Mouse (Mus musculus): ENCODE data around the gene Tmem102. TPM values are rescaled to one million over a fixed set of nuclear protein-coding genes. Genes with fewer than 3 reads are reported as not detected.
A peak's percentile ranks its signal among the peaks of the same experiment; 100 is the strongest.

Gene Tmem102
- polyA plus RNA-seq, 1 experiment from 2014 or later, result 22.9 TPM

DNA sequence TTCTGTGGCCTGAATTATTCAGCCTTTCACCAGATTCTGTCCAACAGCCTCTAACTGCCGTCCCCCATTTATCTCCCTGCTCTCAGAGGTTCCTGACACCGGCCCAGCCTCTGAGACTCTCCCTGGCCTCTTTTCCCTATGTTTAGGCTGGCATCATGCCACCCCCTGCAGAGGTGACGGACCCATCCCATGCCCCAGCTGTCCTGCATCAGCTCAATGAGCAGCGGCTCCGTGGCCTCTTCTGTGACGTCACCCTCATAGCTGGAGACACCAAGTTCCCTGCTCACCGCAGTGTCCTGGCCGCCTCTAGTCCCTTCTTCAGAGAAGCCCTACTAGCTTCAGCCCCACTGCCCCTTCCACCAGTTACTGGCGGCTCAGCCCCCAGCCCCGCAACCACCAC is 29.7 kb downstream of the Tmem102 start:
- no peaks in the 10 kb centered on the region for H3K9me3 ChIP-seq (ENCODE audit: control insufficient read depth, low read length)
- 69% methylated on average over 10 of the region's 10 CpGs for WGBS
- DNase-seq (ENCODE audit: low spot score), result no peak
- ATAC-seq (replicated peaks; ENCODE audit: low FRiP score, low TSS enrichment, low read depth), result no peak
- H3K9ac ChIP-seq (ENCODE audit: low read length), result no peak overlapping the region
- no peak overlapping the region for H3K27ac ChIP-seq (ENCODE audit: low read depth)
- H3K4me1 ChIP-seq (replicated peaks; ENCODE audit: control insufficient read depth, insufficient read depth, low read length), result no peaks in the 10 kb centered on the region
- no peak overlapping the region for H3K4me3 ChIP-seq (ENCODE audit: low read depth, low read length)
- H3K36me3 ChIP-seq (ENCODE audit: control insufficient read depth, insufficient read depth, low read length), result no peaks in the 10 kb centered on the region; the same call in 1 of the 2 replicates
- H3K4me2 ChIP-seq (ENCODE audit: low read length), result no peak overlapping the region
- no peaks in the 10 kb centered on the region for H3K27me3 ChIP-seq (replicated peaks; ENCODE audit: control insufficient read depth, insufficient read depth, low read length)

- no peaks in the 10 kb centered on the region for H3K4me1 ChIP-seq (replicated peaks; ENCODE audit: control insufficient read depth, insufficient read depth, low read length)
- ATAC-seq (replicated peaks; ENCODE audit: low FRiP score, low TSS enrichment, low read depth) (no peak), DNase-seq (ENCODE audit: low spot score) (no peak)
- H3K9ac ChIP-seq (ENCODE audit: low read length), result no peak overlapping the region
- H3K9me3 ChIP-seq (ENCODE audit: control insufficient read depth, low read length), result no peaks in the 10 kb centered on the region
- H3K27ac ChIP-seq (ENCODE audit: low read depth), result no peak overlapping the region
- no peak overlapping the region for H3K4me3 ChIP-seq (ENCODE audit: low read depth, low read length)
- no peak overlapping the region for H3K4me2 ChIP-seq (ENCODE audit: low read length)
- 66% methylated on average over 5 of the region's 5 CpGs for WGBS
- H3K36me3 ChIP-seq (ENCODE audit: control insufficient read depth, insufficient read depth, low read length), result no peaks in the 10 kb centered on the region; the same call in 1 of the 2 replicates
- H3K27me3 ChIP-seq (replicated peaks; ENCODE audit: control insufficient read depth, insufficient read depth, low read length), result no peaks in the 10 kb centered on the region
Measured at GRCm38 (mm10) chr11:69774961-69775360, 30.5 kb downstream of the Tmem102 start.

DNA sequence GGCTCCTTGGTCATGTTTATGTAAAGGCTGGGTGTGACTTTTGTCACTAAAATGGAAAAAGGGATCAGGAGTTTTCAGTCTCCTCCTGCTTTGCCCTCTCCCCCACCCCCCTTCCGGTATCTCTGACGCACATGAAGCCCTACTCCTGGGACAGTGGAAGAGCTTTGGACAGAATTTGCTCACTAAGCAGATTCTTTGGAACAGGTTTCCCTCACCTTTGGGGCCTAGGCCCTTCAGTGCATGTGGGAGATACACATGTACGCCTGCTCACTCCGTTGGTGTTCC is 37.9 kb downstream of the Tmem102 start:
- Histone ChIP-seq H3K4me3 (ENCODE audit: low read depth, low read length) (no peak overlapping the region), H3K9me3 (ENCODE audit: control insufficient read depth, low read length) (no peaks in the 10 kb centered on the region), H3K4me2 (ENCODE audit: low read length) (peak overlapping the region; percentile 67), H3K36me3 (ENCODE audit: control insufficient read depth, insufficient read depth, low read length) (no peaks in the 10 kb centered on the region), H3K4me1 (replicated peaks; ENCODE audit: control insufficient read depth, insufficient read depth, low read length) (peaks cover 14% of the 10 kb centered on the region), H3K27me3 (replicated peaks; ENCODE audit: control insufficient read depth, insufficient read depth, low read length) (no peaks in the 10 kb centered on the region), H3K27ac (ENCODE audit: low read depth) (0 out of 2 replicates have a peak overlapping the region, but pooled peaks have one; percentile 3), H3K9ac (ENCODE audit: low read length) (no peak overlapping the region)
- no peak for ATAC-seq (replicated peaks; ENCODE audit: low FRiP score, low TSS enrichment, low read depth)
- WGBS, result 64% methylated on average over 4 of the region's 4 CpGs
- no peak for DNase-seq (ENCODE audit: low spot score)

GRCm38 (mm10) chr11:69766872-69767624 is 38.4 kb downstream of the Tmem102 start:
- DNase-seq (ENCODE audit: low spot score) (peak; percentile 50), ATAC-seq (replicated peaks; ENCODE audit: low FRiP score, low TSS enrichment, low read depth) (no peak)
- WGBS, result 61% methylated on average over 13 of the region's 13 CpGs
- Histone ChIP-seq H3K4me2 (ENCODE audit: low read length) (peak overlapping the region; percentile 67), H3K36me3 (ENCODE audit: control insufficient read depth, insufficient read depth, low read length) (no peaks in the 10 kb centered on the region), H3K4me1 (replicated peaks; ENCODE audit: control insufficient read depth, insufficient read depth, low read length) (peaks cover 14% of the 10 kb centered on the region), H3K27me3 (replicated peaks; ENCODE audit: control insufficient read depth, insufficient read depth, low read length) (no peaks in the 10 kb centered on the region), H3K9ac (ENCODE audit: low read length) (0 out of 2 replicates have a peak overlapping the region, but pooled peaks have one; percentile 94), H3K27ac (ENCODE audit: low read depth) (0 out of 2 replicates have a peak overlapping the region, but pooled peaks have one; percentile 3), H3K9me3 (ENCODE audit: control insufficient read depth, low read length) (no peaks in the 10 kb centered on the region), H3K4me3 (ENCODE audit: low read depth, low read length) (peak overlapping the region; percentile 77)

DNA sequence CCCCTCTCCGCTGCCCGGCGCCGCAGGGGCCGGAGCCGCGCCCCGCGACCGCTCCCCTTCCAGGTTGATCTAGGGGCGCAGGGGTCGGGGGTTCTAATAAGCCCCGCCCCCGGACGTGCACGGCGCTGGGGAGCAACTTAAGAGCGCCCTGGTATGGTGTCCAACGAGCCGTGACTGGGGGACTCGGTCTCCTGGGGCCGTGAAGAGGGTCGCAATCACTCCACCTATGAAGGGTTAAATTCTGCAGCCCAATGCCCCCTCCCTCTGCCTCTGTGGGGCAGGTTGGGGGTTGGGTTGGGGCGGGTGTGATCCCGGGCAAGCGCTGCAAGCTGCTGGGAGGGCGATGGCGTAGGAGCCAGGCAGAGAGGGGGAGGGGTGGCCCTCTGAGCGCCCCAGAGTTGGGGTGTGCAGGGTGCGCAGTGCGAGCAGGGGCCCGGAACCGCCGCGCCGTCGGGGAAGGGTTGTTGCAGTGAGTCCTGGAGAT is 39.3 kb downstream of the Tmem102 start:
- WGBS, result under 1% methylated on average over 27 of the region's 37 CpGs

DNA sequence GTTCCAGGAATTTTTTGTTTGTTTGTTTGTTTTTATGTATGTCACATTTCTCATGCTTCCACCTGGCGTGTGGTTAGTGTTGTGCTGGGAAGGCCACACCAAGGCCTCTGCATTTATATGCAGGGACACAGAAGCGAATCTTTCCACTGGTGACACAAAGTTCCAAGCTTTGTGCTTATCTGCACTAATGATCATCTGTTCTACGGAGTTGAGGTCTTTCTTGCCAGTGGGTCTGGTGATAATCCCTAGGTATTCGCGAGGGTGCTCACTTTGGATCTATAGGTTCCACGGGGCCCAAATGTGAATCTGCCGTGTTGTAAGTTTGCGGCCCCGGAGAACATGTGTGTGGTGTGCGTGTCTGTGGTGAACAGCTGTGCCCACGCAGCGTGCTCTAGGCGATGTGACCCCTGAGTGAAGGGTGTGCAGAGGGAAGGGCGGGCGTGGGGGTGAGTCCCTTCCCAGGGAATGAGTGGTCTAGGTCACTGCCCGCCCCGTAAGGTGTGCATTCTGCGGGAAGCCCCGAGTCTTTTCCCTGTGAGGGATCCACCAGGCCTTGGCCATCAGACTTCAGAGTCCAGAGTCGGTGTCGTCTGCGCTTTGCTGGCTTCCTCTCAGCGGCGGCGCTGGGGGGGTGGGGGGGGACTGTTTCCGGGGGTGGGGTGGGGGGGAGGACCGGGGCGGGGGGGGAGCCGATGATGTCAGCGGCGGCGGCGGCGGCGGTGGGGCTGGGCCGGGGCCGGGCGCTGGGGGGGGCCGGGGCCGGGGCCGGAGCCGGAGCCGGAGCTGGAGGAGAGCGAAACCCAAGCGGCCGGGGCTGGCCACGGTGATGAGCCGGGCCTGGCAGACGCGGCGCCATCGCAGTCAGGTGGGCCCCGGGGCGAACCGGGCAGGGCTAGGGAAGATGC is 40.0 kb downstream of the Tmem102 start, which contains the start of gene Zbtb4:
Zbtb4 (plus strand) TSS at position 692 of the 905 bp plus-strand sequence.
- Histone ChIP-seq H3K9me3 (ENCODE audit: control insufficient read depth, low read length) (no peaks in the 10 kb centered on the region), H3K4me1 (replicated peaks; ENCODE audit: control insufficient read depth, insufficient read depth, low read length) (peaks cover 17% of the 10 kb centered on the region), H3K27ac (ENCODE audit: low read depth) (peak within 1 kb of the TSS; percentile 84), H3K4me3 (ENCODE audit: low read depth, low read length) (peak within 1 kb of the TSS; percentile 77), H3K36me3 (ENCODE audit: control insufficient read depth, insufficient read depth, low read length) (no peaks in the 10 kb centered on the region), H3K9ac (ENCODE audit: low read length) (peak within 1 kb of the TSS; percentile 94), H3K27me3 (replicated peaks; ENCODE audit: control insufficient read depth, insufficient read depth, low read length) (no peaks in the 10 kb centered on the region), H3K4me2 (ENCODE audit: low read length) (peak within 1 kb of the TSS; percentile 67)
- ATAC-seq (replicated peaks; ENCODE audit: low FRiP score, low TSS enrichment, low read depth) (peak; percentile 57), DNase-seq (ENCODE audit: low spot score) (peak; percentile 76)
- WGBS, result 20% methylated on average over 36 of the region's 55 CpGs

More for the DNA sequence above, 39.3 kb downstream of the Tmem102 start:
- H3K4me1 ChIP-seq (replicated peaks; ENCODE audit: control insufficient read depth, insufficient read depth, low read length), result peaks cover 14% of the 10 kb centered on the region
- ATAC-seq (replicated peaks; ENCODE audit: low FRiP score, low TSS enrichment, low read depth) (peak; percentile 79), DNase-seq (ENCODE audit: low spot score) (peak; percentile 86)
- peak overlapping the region; percentile 77 for H3K4me3 ChIP-seq (ENCODE audit: low read depth, low read length)
- H3K27ac ChIP-seq (ENCODE audit: low read depth), result peak overlapping the region; percentile 84
- no peaks in the 10 kb centered on the region for H3K36me3 ChIP-seq (ENCODE audit: control insufficient read depth, insufficient read depth, low read length)
- peak overlapping the region; percentile 67 for H3K4me2 ChIP-seq (ENCODE audit: low read length)
- peak overlapping the region; percentile 94 for H3K9ac ChIP-seq (ENCODE audit: low read length)
- no peaks in the 10 kb centered on the region for H3K27me3 ChIP-seq (replicated peaks; ENCODE audit: control insufficient read depth, insufficient read depth, low read length)
- no peaks in the 10 kb centered on the region for H3K9me3 ChIP-seq (ENCODE audit: control insufficient read depth, low read length)

DNA sequence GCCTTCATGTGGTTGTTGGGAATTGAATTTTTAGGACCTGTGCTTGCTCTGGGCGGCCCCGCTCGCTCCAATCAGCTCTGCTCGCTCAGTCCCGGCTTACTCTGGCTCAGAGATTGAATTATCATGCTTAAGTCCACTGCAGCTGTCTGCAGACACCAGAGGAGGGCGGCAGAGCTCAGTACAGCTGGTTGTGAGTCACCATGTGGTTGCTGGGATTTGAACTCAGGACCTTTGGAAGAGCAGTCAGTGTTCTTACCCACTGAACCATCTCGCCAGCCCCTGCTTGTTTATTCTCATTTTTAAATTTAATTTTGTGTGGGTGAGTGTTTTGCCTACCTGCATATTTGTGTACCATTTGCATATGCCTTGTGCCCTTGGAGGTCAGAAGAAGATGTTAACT is 41.9 kb downstream of the Tmem102 start:
- WGBS, result 68% methylated on average over 7 of the region's 7 CpGs
- no peak overlapping the region for H3K4me3 ChIP-seq (ENCODE audit: low read depth, low read length)
- no peaks in the 10 kb centered on the region for H3K9me3 ChIP-seq (ENCODE audit: control insufficient read depth, low read length)
- no peak overlapping the region for H3K4me2 ChIP-seq (ENCODE audit: low read length)
- ATAC-seq (replicated peaks; ENCODE audit: low FRiP score, low TSS enrichment, low read depth) (no peak), DNase-seq (ENCODE audit: low spot score) (no peak)
- H3K27ac ChIP-seq (ENCODE audit: low read depth), result no peak overlapping the region
- H3K4me1 ChIP-seq (replicated peaks; ENCODE audit: control insufficient read depth, insufficient read depth, low read length), result peaks cover 27% of the 10 kb centered on the region
- H3K27me3 ChIP-seq (replicated peaks; ENCODE audit: control insufficient read depth, insufficient read depth, low read length), result no peaks in the 10 kb centered on the region
- no peak overlapping the region for H3K9ac ChIP-seq (ENCODE audit: low read length)
- no peaks in the 10 kb centered on the region for H3K36me3 ChIP-seq (ENCODE audit: control insufficient read depth, insufficient read depth, low read length)

DNA sequence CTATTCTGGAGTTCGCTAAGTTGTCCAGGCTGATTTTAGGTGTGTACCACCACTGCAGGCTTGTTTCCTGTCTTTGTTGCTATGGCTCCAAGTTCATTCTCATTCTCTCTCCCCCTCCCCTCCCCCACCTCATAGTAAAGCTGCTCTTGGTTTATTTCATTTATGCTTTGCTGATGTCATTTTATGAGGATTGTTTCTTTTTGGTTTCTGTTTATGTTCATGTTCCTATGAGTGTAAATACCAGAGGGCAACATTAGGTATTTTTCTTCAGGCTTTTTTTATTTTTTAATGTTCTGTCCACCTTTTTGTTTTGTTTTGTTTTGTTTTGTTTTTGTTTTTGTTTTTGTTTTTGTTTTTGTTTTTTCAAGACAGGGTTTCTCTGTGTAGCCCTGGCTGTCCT is 43.6 kb downstream of the Tmem102 start, which contains the start of gene Slc35g3:
Slc35g3 (minus strand) TSS at position 101 of the 400 bp plus-strand sequence.
- H3K27ac ChIP-seq (ENCODE audit: low read depth), result no peak within 1 kb of the TSS
- no peaks in the 10 kb centered on the region for H3K36me3 ChIP-seq (ENCODE audit: control insufficient read depth, insufficient read depth, low read length)
- 75% methylated on average over 1 of the region's 1 CpGs for WGBS
- no peak within 1 kb of the TSS for H3K9ac ChIP-seq (ENCODE audit: low read length)
- no peak within 1 kb of the TSS for H3K4me3 ChIP-seq (ENCODE audit: low read depth, low read length)
- no peak within 1 kb of the TSS for H3K4me2 ChIP-seq (ENCODE audit: low read length)
- no peak for DNase-seq (ENCODE audit: low spot score)
- ATAC-seq (replicated peaks; ENCODE audit: low FRiP score, low TSS enrichment, low read depth), result no peak
- peaks cover 24% of the 10 kb centered on the region for H3K4me1 ChIP-seq (replicated peaks; ENCODE audit: control insufficient read depth, insufficient read depth, low read length)
- H3K27me3 ChIP-seq (replicated peaks; ENCODE audit: control insufficient read depth, insufficient read depth, low read length), result no peaks in the 10 kb centered on the region
- H3K9me3 ChIP-seq (ENCODE audit: control insufficient read depth, low read length), result no peaks in the 10 kb centered on the region
